Mouse (Mus musculus): Measurements from ENCODE around the gene Peli3.
"Not testable (repeated sequence)": the region's sequence is repeated elsewhere in the genome, so short reads cannot be mapped to it uniquely, and the experiment has no call there.

The Peli3 gene

GRCm38 (mm10) chr19:4942551-4943252 is at the start of gene Peli3:
Peli3 (minus strand) TSS chr19:4943127.
- DNase-seq (ENCODE audit: low spot score) = peak; percentile 63

GRCm38 (mm10) chr19:4992371-4992770 is 49.4 kb upstream of the Peli3 start:
- no peak for DNase-seq (ENCODE audit: low spot score)

GRCm38 (mm10) chr19:4990716-4991115 is 47.8 kb upstream of the Peli3 start:
- DNase-seq (ENCODE audit: low spot score) = no peak

GRCm38 (mm10) chr19:4990256-4990625 is 47.3 kb upstream of the Peli3 start, which contains the start of gene Npas4:
Npas4 (minus strand) TSS chr19:4990316.
- DNase-seq (ENCODE audit: low spot score) = no peak

- no peak for DNase-seq (ENCODE audit: low spot score)
Measured at GRCm38 (mm10) chr19:4989434-4990255, 46.7 kb upstream of the Peli3 start.

- DNase-seq (ENCODE audit: low spot score) = peak; percentile 82
Measured at GRCm38 (mm10) chr19:4989013-4989412, 46.1 kb upstream of the Peli3 start.

GRCm38 (mm10) chr19:4981767-4982166 is 38.8 kb upstream of the Peli3 start:
- DNase-seq (ENCODE audit: low spot score) = peak; percentile 49

- peak; percentile 40 for DNase-seq (ENCODE audit: low spot score)
Measured at GRCm38 (mm10) chr19:4968236-4968635, 25.3 kb upstream of the Peli3 start.

GRCm38 (mm10) chr19:4961928-4962601 is 19.1 kb upstream of the Peli3 start, which contains the start of gene Mrpl11:
Mrpl11 (plus strand) TSS chr19:4962147.
- DNase-seq (ENCODE audit: low spot score) = peak; percentile 90

- not testable (repeated sequence) for DNase-seq (ENCODE audit: low spot score)
Measured at GRCm38 (mm10) chr19:4948641-4949040, 5.7 kb upstream of the Peli3 start.

GRCm38 (mm10) chr19:4945540-4945939 is 2.6 kb upstream of the Peli3 start:
- DNase-seq (ENCODE audit: low spot score) = no peak

GRCm38 (mm10) chr19:4943253-4943588 is 294 bp upstream of the Peli3 start:
- no peak for DNase-seq (ENCODE audit: low spot score)

- no peak for DNase-seq (ENCODE audit: low spot score)
Measured at GRCm38 (mm10) chr19:4937444-4938310, 5.2 kb downstream of the Peli3 start.

GRCm38 (mm10) chr19:4936896-4937295 is 6.0 kb downstream of the Peli3 start:
- no peak for DNase-seq (ENCODE audit: low spot score)

- no peak for DNase-seq (ENCODE audit: low spot score)
Measured at GRCm38 (mm10) chr19:4928781-4929180, 14.1 kb downstream of the Peli3 start.

GRCm38 (mm10) chr19:4927904-4928531 is 14.9 kb downstream of the Peli3 start, which contains the start of gene Dpp3:
Dpp3 (minus strand) TSS chr19:4928287.
- DNase-seq (ENCODE audit: low spot score) = peak; percentile 98

- no peak for DNase-seq (ENCODE audit: low spot score)
Measured at GRCm38 (mm10) chr19:4925121-4925860, 17.6 kb downstream of the Peli3 start.

- DNase-seq (ENCODE audit: low spot score) = no peak
Measured at GRCm38 (mm10) chr19:4919652-4920051, 23.3 kb downstream of the Peli3 start.

GRCm38 (mm10) chr19:4916827-4917226 is 26.1 kb downstream of the Peli3 start:
- DNase-seq (ENCODE audit: low spot score) = no peak

GRCm38 (mm10) chr19:4915924-4916603 is 26.9 kb downstream of the Peli3 start:
- DNase-seq (ENCODE audit: low spot score) = no peak

All from c-Kit-positive CD71-positive TER-119-positive erythroid progenitor cells, embryonic 14.5 days (primary cell).